Mouse (Mus musculus): ENCODE results near the gene Gabbr2.

Gene Gabbr2

GRCm38 (mm10) chr4:46775959-46776358, 215.7 kb downstream of the Gabbr2 start:
- Histone ChIP-seq H3K27me3 (ENCODE audit: control insufficient read depth, insufficient read depth, low read length, poor library complexity, severe bottlenecking) (no peaks in the 10 kb centered on the region), H3K36me3 (ENCODE audit: control insufficient read depth, insufficient read depth, low read length, poor library complexity, severe bottlenecking) (no peaks in the 10 kb centered on the region)
- peak; percentile 92 for DNase-seq (ENCODE audit: low read depth, low spot score)

- Histone ChIP-seq H3K27me3 (ENCODE audit: control insufficient read depth, insufficient read depth, low read length, poor library complexity, severe bottlenecking) (no peaks in the 10 kb centered on the region), H3K36me3 (ENCODE audit: control insufficient read depth, insufficient read depth, low read length, poor library complexity, severe bottlenecking) (no peaks in the 10 kb centered on the region)
- no peak for DNase-seq (ENCODE audit: low read depth, low spot score)
Observed at GRCm38 (mm10) chr4:46774652-46775051, 217.0 kb downstream of the Gabbr2 start.

- DNase-seq (ENCODE audit: low read depth, low spot score), result peak; percentile 27
- H3K36me3 ChIP-seq (ENCODE audit: control insufficient read depth, insufficient read depth, low read length, poor library complexity, severe bottlenecking), result no peaks in the 10 kb centered on the region
- H3K27me3 ChIP-seq (ENCODE audit: control insufficient read depth, insufficient read depth, low read length, poor library complexity, severe bottlenecking), result no peaks in the 10 kb centered on the region
Observed at GRCm38 (mm10) chr4:46773243-46773642, 218.4 kb downstream of the Gabbr2 start.

GRCm38 (mm10) chr4:46772591-46772990, 219.1 kb downstream of the Gabbr2 start:
- no peak for DNase-seq (ENCODE audit: low read depth, low spot score)
- H3K36me3 ChIP-seq (ENCODE audit: control insufficient read depth, insufficient read depth, low read length, poor library complexity, severe bottlenecking), result no peaks in the 10 kb centered on the region
- H3K27me3 ChIP-seq (ENCODE audit: control insufficient read depth, insufficient read depth, low read length, poor library complexity, severe bottlenecking), result no peaks in the 10 kb centered on the region

GRCm38 (mm10) chr4:46771116-46771515, 220.6 kb downstream of the Gabbr2 start:
- H3K36me3 ChIP-seq (ENCODE audit: control insufficient read depth, insufficient read depth, low read length, poor library complexity, severe bottlenecking), result no peaks in the 10 kb centered on the region
- H3K27me3 ChIP-seq (ENCODE audit: control insufficient read depth, insufficient read depth, low read length, poor library complexity, severe bottlenecking), result no peaks in the 10 kb centered on the region
- DNase-seq (ENCODE audit: low read depth, low spot score), result no peak

- no peaks in the 10 kb centered on the region for H3K27me3 ChIP-seq (ENCODE audit: control insufficient read depth, insufficient read depth, low read length, poor library complexity, severe bottlenecking)
- no peaks in the 10 kb centered on the region for H3K36me3 ChIP-seq (ENCODE audit: control insufficient read depth, insufficient read depth, low read length, poor library complexity, severe bottlenecking)
- DNase-seq (ENCODE audit: low read depth, low spot score), result no peak
Observed at GRCm38 (mm10) chr4:46770635-46771034, 221.0 kb downstream of the Gabbr2 start.

- no peaks in the 10 kb centered on the region for H3K27me3 ChIP-seq (ENCODE audit: control insufficient read depth, insufficient read depth, low read length, poor library complexity, severe bottlenecking)
- peak; percentile 50 for DNase-seq (ENCODE audit: low read depth, low spot score)
- no peaks in the 10 kb centered on the region for H3K36me3 ChIP-seq (ENCODE audit: control insufficient read depth, insufficient read depth, low read length, poor library complexity, severe bottlenecking)
Observed at GRCm38 (mm10) chr4:46770090-46770489, 221.6 kb downstream of the Gabbr2 start.

GRCm38 (mm10) chr4:46766326-46766725, 225.3 kb downstream of the Gabbr2 start:
- Histone ChIP-seq H3K36me3 (ENCODE audit: control insufficient read depth, insufficient read depth, low read length, poor library complexity, severe bottlenecking) (no peaks in the 10 kb centered on the region), H3K27me3 (ENCODE audit: control insufficient read depth, insufficient read depth, low read length, poor library complexity, severe bottlenecking) (no peaks in the 10 kb centered on the region)
- DNase-seq (ENCODE audit: low read depth, low spot score), result no peak

GRCm38 (mm10) chr4:46759838-46760237, 231.8 kb downstream of the Gabbr2 start:
- DNase-seq (ENCODE audit: low read depth, low spot score), result no peak
- H3K27me3 ChIP-seq (ENCODE audit: control insufficient read depth, insufficient read depth, low read length, poor library complexity, severe bottlenecking), result no peaks in the 10 kb centered on the region
- H3K36me3 ChIP-seq (ENCODE audit: control insufficient read depth, insufficient read depth, low read length, poor library complexity, severe bottlenecking), result no peaks in the 10 kb centered on the region

- H3K36me3 ChIP-seq (ENCODE audit: control insufficient read depth, insufficient read depth, low read length, poor library complexity, severe bottlenecking), result no peaks in the 10 kb centered on the region
- H3K27me3 ChIP-seq (ENCODE audit: control insufficient read depth, insufficient read depth, low read length, poor library complexity, severe bottlenecking), result no peaks in the 10 kb centered on the region
- no peak for DNase-seq (ENCODE audit: low read depth, low spot score)
Observed at GRCm38 (mm10) chr4:46758340-46759041, 233.2 kb downstream of the Gabbr2 start.

- H3K27me3 ChIP-seq (ENCODE audit: control insufficient read depth, insufficient read depth, low read length, poor library complexity, severe bottlenecking), result no peaks in the 10 kb centered on the region
- peak; percentile 29 for DNase-seq (ENCODE audit: low read depth, low spot score)
- no peaks in the 10 kb centered on the region for H3K36me3 ChIP-seq (ENCODE audit: control insufficient read depth, insufficient read depth, low read length, poor library complexity, severe bottlenecking)
Observed at GRCm38 (mm10) chr4:46754407-46755194, 237.1 kb downstream of the Gabbr2 start.

GRCm38 (mm10) chr4:46752306-46752705, 239.4 kb downstream of the Gabbr2 start:
- no peaks in the 10 kb centered on the region for H3K36me3 ChIP-seq (ENCODE audit: control insufficient read depth, insufficient read depth, low read length, poor library complexity, severe bottlenecking)
- DNase-seq (ENCODE audit: low read depth, low spot score), result no peak
- no peaks in the 10 kb centered on the region for H3K27me3 ChIP-seq (ENCODE audit: control insufficient read depth, insufficient read depth, low read length, poor library complexity, severe bottlenecking)

GRCm38 (mm10) chr4:46749015-46749414, 242.7 kb downstream of the Gabbr2 start:
- Histone ChIP-seq H3K36me3 (ENCODE audit: control insufficient read depth, insufficient read depth, low read length, poor library complexity, severe bottlenecking) (no peaks in the 10 kb centered on the region), H3K27me3 (ENCODE audit: control insufficient read depth, insufficient read depth, low read length, poor library complexity, severe bottlenecking) (no peaks in the 10 kb centered on the region)
- no peak for DNase-seq (ENCODE audit: low read depth, low spot score)

- no peak for DNase-seq (ENCODE audit: low read depth, low spot score)
- Histone ChIP-seq H3K27me3 (ENCODE audit: control insufficient read depth, insufficient read depth, low read length, poor library complexity, severe bottlenecking) (no peaks in the 10 kb centered on the region), H3K36me3 (ENCODE audit: control insufficient read depth, insufficient read depth, low read length, poor library complexity, severe bottlenecking) (no peaks in the 10 kb centered on the region)
Observed at GRCm38 (mm10) chr4:46747007-46747746, 244.5 kb downstream of the Gabbr2 start.

GRCm38 (mm10) chr4:46745536-46745935, 246.1 kb downstream of the Gabbr2 start:
- H3K36me3 ChIP-seq (ENCODE audit: control insufficient read depth, insufficient read depth, low read length, poor library complexity, severe bottlenecking), result no peaks in the 10 kb centered on the region
- DNase-seq (ENCODE audit: low read depth, low spot score), result no peak
- H3K27me3 ChIP-seq (ENCODE audit: control insufficient read depth, insufficient read depth, low read length, poor library complexity, severe bottlenecking), result no peaks in the 10 kb centered on the region
